Mouse (Mus musculus) left cerebral cortex, postnatal 36 days (tissue): Measurements from ENCODE around the gene A930002H24Rik. TPM values are rescaled to one million over a fixed set of nuclear protein-coding genes. Genes with fewer than 3 reads are reported as not detected.

Experiments
- DNase-seq, 2 experiments: peaks; one replicate each; pipeline ENCODE4 v3.0.0; 2021 to 2022; ENCODE audit warnings: low spot score in 2 of 2, mixed read lengths in 1 of 2
- intact Hi-C: fragments of 180-260 bp; cut with DNase I; formaldehyde crosslinking; loops from one replicate; pipeline ENCODE4 v1.15.1; 2025
- total RNA-seq, 2 experiments: library from RNA; stranded (reverse); gene quantifications; 2 replicates each; pipeline ENCODE4 v1.2.3; 2021

Gene A930002H24Rik
- total RNA-seq, 2 experiments from 2014 or later = 0.74 TPM; not detected in 1

- intact Hi-C loops = no loop called here
- no peak for DNase-seq
Observed at GRCm38 (mm10) chr17:63839636-63840269, 23.8 kb downstream of the A930002H24Rik start.

GRCm38 (mm10) chr17:63838144-63838543 lies 25.4 kb downstream of the A930002H24Rik start:
- intact Hi-C loops = no loop called here
- DNase-seq = no peak

- no peak for DNase-seq
- intact Hi-C loops = no loop called here
Observed at GRCm38 (mm10) chr17:63836641-63837040, 26.9 kb downstream of the A930002H24Rik start.

GRCm38 (mm10) chr17:63836223-63836622 lies 27.4 kb downstream of the A930002H24Rik start:
- DNase-seq = no peak
- intact Hi-C loops = no loop called here

GRCm38 (mm10) chr17:63831550-63831949 lies 32.0 kb downstream of the A930002H24Rik start:
- intact Hi-C loops = no loop called here
- DNase-seq = no peak

GRCm38 (mm10) chr17:63828561-63829332 lies 34.8 kb downstream of the A930002H24Rik start:
- DNase-seq = no peak
- intact Hi-C loops = no loop called here

- intact Hi-C loops = no loop called here
- DNase-seq = no peak
Observed at GRCm38 (mm10) chr17:63826767-63827166, 36.8 kb downstream of the A930002H24Rik start.

GRCm38 (mm10) chr17:63826196-63826595 lies 37.4 kb downstream of the A930002H24Rik start:
- intact Hi-C loops = no loop called here
- DNase-seq = no peak

- intact Hi-C loops = no loop called here
- DNase-seq = no peak
Observed at GRCm38 (mm10) chr17:63824141-63824540, 39.5 kb downstream of the A930002H24Rik start.

- no peak for DNase-seq
- intact Hi-C loops = no loop called here
Observed at GRCm38 (mm10) chr17:63818444-63819027, 45.1 kb downstream of the A930002H24Rik start.

GRCm38 (mm10) chr17:63813552-63813951 lies 50.0 kb downstream of the A930002H24Rik start:
- no peak for DNase-seq
- intact Hi-C loops = no loop called here

Other genes with a start within 250 kb of the A930002H24Rik start
- gene Fer, start 729 bp downstream of the A930002H24Rik start, total RNA-seq = 10 to 100 TPM; 28.5 to 30.6 TPM